Mouse (Mus musculus): ENCODE measurements around the gene Ngrn.

DNA sequence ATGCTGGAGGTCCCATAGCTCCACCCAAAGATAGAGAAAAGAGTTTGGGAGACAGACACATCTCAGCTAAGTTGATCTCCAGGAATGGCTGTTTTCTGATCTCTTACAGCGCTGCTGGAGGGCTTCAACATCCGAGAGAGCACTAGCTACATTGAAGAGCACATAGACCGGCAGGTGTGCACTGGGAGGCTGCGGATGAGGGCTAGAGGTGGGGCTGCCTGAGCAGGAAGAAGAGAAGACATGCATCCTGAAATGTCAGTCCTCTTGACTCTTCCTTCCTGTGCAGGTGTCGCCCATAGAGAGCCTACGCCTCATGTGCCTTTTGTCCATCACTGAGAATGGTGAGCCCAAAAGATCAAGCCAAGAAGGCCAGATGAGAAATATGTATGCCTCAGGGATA lies 24.7 kb downstream of the Ngrn start:
- TF ChIP-seq CTCF (IDR thresholded peaks at IDR 0.05; ENCODE audit: low read depth, low read length), result no peak
- no peak for TF ChIP-seq TAL1 (conservative IDR thresholded peaks at IDR 0.05; ENCODE audit: low read depth, low read length)

All from G1E (cell line).